Mouse (Mus musculus) ovary, postnatal 14 days (tissue): ENCODE data around the gene Tet3.
"Not testable (repeated sequence)": the region's sequence is repeated elsewhere in the genome, so short reads cannot be mapped to it uniquely, and the experiment has no call there.

ENCODE experiments used
- DNase-seq: peaks from one replicate; pipeline ENCODE4 v3.0.0; 2022; ENCODE audit warnings: low spot score

Tet3 gene

DNA sequence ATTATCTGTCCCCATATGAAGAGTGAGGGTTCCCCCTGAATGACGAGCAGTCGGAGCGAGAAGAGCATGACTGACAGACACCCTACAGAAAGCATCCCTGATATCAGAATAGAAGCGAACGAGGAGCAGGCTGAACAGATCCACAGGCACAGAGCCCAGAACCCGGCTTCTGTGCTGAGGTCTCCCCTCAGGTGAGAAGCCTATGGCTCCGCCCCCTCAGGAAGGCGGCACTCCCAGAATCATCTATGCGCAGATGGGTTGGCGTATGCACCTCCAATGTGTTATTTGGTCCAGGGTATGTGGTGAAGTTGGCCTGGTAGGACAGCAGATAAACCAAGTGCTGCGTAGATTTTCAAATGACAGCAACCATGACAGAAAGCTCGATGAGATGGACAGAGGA is 95.8 kb downstream of the Tet3 start:
- DNase-seq, result no peak

DNA sequence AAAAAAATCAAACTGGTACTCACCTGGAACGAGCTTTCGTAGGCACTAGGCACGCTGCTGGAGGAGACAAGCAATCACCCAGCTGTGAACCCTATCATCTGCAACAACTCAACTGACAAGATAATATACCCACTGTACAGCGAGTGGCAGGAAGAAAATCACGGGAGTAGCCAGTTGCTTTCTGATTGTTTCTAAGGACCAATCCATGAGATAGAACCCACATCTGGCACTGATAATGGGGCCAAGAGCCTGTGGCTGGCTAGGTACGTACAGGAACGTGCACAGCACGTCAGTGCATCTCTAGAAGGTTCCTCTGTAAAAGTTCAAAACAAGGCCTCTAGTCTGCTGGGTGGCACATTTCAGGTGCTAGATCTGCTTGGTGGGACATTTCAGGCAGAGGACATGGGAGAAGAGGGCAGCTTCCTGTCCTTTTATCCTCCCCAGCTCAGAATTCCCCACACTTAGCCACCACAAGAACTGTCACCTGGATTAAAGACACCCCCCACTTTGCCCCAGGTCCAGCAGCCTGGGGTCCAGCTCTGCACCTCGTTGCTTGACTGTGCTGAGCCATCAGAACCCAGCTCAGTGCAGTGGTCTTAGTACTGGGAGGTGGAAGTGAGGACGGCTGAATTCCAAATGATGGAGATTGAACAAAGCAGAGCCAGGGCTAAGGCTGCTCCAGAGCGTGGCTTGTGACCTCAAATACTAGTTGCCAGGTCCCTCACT is 97.2 kb downstream of the Tet3 start:
- no peak for DNase-seq

DNA sequence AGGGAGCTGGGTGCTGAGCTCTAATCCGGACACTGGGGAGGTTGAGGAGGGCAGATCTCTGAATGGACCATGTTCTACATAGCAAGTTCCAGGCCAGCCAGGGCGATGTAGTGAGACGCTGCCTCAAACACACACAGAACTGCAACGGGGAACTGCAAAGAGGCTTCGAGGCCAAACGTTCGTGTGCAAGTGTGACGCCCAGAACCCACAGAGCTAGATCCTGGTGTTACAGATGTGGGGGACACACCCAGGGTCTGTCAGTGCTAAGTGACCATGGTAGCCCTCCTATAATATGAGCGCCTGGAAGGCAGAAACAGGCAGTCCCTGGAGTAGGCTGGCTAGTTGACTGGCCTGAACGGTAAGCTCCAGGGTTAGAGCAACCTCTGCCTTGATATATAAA is 101.4 kb downstream of the Tet3 start:
- no peak for DNase-seq

DNA sequence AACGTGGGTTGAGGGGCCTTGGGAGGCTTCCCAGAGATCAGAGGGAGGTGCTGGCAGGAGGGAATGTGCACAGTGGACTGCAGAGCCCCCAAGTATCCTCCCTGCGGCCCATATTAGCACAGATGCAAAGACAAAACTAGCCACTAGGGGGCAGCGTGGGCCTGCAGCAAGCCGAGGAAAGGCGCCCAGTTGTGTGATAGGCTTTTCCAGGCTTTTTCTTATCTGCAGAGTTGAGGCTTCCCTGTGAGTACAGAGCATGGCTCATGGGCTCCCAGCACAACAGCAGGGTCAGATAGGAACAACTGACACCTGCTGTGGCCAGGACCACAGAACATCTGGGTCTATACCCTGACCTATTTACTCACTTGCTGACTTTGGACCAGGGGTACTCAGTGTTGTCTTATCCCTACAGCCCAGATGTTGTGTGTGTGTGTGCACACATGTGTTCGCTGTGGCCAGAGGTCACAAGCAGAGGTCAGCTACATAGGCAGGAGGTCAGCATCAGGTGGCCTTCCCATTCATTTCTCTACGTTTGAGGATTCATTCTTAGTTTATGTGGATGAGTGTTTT is 102.2 kb downstream of the Tet3 start:
- DNase-seq, result peak; percentile 86

DNA sequence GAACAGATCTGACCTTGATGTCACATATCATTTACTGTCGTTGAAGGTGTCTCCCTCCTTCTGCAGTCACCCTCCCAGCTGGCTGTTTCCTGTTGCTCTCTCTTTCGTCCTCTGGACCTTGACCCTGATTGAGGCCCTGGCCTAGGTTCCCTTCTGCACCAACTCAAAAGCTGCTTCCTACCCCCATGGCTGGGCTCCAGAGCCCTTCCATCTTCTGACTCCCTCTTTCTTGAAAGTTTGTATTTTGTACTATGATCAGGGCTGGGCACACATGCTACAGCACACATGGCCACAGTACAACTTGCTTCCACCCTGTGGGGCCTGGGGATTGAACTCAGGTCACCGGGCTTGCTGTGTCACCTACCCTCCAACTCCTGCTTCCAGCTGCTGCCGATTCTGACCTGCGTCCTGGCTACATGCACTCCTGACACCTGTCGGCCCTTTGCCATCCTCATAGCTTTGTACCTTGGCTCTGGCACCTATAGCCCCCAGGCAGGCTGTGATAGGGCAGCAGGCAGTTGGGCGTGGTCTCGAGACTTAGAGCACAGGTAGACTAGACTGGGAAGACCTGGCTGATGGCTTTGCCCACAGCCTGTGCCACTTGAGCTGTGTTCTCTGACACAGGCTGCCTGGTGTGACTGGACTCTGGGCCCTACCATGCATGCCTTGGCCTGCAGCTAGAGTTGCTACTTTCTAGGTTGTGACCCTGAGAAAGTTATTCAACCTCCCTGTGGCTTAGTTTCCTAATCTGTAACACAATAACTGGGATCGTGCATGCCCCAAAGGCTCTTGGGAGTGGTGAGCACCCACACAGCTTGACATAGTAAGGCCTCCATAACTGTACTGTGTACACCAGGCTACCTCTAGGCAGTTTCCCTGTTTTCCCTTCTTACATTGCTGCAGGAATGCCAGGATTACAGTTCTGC is 103.8 kb downstream of the Tet3 start:
- DNase-seq, result no peak

DNA sequence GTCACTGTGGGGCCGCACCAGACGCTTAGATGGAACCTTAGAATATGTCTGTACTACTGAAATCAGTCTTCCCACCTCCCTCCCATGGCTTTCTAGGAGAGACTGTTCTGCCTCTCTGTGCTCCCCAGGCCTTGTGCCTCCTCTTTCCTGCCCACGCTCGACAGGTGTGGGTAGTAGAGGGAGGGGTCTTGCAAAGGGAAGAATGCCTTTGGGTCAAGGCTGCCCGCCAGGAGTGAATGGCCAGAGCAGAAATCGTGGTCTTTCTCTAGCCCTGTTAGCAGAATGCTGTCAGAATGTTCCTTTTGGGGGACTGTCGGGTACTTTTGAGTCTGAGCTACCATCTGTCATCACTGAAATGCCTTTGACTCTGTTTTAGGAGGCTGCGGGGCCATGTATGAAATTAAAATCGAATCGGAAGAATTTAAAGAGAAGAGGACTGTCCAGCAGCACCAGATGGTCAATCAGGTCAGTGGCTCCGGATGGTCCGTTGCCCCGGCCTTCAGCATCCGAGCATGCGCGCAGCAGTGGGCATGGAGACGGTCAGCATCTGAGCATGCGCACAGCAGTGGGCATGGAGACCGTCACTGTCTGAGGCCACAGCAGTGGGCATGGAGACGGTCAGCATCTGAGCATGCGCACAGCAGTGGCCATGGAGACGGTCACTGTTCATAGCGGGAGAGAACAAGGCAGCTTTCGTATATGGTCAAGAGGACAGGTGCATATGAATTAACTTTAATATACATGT is 106.0 kb downstream of the Tet3 start:
- DNase-seq, result no peak

DNA sequence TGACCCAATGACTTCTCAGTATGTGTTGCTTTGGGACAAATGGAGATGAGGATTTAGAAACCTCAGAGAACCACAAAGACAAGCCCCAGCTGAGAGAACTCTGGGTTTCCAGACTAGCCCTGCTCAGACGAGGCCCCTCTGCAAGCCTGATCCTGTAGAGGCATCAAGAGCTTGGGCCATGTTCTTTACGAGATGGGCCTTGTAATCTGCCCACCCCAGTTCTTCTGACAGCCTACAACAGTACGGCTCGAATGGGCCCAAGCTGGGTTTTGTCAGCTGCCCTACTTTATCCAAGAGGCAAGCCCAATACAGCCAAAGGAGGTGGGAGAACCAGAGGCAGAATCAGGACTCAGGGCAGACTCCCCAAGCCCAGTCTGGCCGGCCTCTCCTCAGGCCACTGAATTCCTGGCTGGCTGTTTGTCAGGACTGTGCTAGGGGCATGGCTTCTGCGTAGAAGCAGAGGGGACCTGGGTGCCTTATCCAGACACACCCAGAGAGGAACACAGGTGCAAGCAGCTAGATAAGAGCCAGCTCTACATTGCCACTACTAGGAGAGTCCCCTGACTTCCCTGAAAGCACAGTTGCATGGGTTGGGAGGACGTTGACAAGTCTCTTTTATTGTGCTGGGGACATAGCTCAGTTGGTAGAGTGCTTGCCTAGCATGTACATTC is 107.3 kb downstream of the Tet3 start:
- DNase-seq, result no peak

DNA sequence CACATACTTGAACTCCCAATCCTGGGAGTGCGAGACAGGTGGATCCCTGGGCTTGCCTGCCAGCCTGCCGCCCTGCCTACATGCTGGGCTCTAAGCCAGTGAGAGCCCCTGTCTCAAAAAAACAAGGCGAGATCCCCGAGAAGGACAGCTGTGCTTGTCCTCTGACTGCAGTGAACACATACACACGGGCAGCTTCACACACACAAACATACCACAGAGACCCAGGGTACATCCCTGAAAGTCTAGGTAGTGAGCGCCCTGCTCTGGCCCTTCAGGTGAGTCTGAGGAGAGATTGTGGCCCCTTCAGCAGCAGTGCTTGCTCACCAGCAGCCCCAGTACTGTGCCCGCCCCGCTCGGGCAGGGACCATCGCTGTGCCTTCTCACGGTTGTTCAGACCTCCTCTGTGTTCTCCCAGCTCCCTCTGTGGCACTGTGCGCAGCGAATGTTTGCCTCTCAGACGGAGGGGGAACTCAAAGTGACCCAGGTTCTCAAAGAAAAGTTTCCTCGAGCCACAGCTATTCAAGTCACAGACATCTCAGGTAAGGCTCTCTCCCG is 108.0 kb downstream of the Tet3 start:
- DNase-seq, result no peak

DNA sequence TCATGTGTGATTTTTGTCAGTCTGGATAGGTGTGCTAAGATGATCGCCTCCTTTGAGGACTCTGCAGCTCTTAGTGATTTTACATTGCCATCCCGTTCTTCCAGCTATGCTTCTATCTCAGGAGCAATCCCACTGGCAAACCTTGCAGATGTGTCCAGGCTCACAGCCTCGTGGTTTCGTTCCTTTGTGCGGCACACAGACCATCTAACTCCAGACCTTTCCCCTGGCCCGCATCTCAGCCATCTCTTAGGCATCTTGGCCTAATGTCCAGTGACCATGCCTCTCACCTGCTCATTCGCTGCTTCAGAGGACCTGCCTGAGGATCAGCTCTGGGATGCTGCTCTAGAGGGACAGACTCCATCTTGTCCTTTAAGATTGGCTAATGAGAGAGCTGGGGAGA is 108.7 kb downstream of the Tet3 start:
- DNase-seq, result no peak

DNA sequence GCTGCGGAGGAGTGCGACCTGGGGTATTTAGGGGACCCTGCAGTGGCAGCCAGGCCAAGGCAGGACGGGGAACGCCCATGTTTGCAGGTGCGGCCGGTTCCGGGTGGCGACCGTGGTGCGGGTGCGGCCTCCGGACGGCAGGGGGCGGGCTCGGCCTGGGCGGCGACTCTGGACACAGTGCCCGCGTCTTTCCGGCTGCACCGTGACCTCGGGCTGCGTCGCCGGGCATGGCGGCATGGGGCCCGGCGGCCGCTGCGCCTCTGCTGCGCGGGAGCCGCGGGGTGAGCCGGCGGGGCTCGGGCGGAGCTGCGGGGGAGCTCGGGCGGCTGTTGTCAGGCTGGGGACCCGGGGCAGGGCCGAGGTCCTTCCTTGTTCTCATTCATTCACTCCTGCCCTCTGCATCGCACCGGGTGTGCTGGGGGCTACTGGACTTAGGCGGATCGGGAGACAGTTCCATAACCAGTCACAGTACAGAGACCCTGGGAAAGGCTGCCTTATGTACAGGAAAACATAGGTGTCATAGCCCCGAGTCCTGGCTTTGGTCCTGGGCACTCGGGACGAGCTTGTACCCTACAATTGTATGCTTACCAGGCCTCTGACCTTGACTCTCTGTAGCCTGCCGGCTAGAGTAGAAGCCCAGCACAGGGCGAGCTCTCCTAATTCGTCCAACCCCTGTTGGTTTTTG is 109.5 kb downstream of the Tet3 start:
- DNase-seq, result peak; percentile 95

DNA sequence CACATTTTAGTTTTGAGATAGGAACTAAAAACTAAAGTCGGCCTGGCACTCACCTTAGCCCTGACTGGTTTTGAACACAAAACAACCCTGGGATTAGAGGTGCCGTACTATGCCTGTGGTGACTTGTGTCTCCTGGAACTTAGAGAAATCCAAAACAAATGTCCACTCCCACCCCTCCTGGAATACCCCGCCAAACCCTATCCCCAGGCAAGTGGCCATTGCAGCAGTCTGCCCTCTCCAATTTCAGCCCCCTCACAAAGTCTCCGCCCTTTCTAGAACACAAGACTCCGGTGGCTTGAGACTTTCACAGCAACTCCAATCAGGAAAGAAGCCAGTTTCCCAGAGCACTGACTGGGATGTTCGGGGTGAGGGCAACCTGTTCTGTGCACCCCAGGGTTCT is 110.0 kb downstream of the Tet3 start, which contains the start of gene Bola3:
TSS of gene Bola3 (plus strand) at position 275 of the 400 bp plus-strand sequence.
- no peak for DNase-seq

DNA sequence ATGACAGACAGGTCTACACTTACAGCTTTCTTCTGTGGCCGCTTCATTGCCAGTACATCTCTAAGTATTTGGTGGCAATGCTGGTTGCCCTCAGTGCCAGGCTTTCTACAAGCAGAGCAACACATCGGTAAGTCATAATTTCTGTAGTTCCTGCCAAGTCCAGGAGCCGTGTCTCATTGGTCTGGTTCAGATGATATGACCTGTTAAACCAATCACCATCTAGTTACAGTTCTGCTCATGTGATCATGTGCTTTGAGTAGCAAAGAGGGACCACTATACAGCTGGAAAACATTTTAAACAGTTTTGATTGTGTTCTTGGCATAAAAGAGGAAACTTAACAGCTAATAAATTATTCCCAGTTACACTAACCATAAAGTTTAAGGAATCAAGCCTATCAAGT is 111.0 kb downstream of the Tet3 start:
- no peak for DNase-seq

DNA sequence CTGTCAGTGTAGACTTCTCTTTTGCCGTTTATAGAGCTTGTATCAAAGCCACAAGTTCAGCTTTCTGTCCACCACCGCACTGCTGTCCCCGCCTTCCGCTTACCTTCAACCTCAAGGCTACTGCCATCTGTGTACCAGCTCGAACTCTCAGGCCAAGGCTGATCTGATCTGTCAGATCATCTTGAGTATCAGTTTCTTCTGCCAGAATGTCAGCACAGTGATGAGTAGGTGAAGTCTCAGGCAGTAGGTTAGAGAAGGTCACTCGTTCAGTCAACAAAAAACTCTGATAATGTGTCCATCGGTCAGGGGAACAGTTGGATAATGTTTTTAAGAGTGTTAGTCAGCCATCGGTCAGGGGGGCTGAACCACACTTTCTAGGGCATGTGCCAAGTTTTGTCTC is 113.6 kb downstream of the Tet3 start:
- not testable (repeated sequence) for DNase-seq

DNA sequence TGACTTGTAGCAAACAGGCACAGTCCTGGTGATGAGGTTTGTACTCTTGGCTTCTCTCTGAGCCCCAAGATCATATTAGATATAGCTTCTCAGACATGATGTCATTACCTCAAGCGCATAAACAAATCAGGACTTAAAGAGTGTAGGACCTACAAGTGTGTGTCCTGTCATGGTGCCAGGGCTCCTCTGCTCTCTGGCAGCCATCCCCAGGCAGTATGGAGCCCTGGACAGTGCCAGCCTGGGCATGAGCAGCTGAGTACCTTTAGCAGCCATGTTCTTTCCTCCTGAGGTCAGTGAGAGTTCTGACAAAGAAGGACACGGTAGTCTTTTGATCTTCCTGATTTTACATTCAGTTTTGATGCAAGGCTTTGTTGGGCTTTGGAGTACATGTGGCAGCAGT is 115.9 kb downstream of the Tet3 start:
- DNase-seq, result no peak

DNA sequence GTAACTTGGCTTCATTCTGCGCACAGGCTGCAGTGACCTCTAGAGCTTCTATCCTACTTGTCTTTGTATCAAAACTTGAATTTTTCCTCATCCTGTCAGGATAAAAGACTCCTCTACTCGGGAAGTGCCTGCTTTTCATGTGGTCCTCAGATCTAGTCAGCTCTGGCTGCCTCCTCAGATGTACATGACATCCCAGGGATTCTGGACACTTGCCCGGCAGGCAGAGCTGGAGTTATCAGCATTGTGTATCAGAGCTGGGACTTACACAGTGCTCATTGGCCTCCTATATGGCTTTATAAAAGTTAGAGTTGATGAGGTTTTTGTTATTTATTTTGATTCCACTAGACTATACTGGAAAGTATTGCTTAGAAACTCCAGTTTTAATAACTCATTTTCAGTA is 117.5 kb downstream of the Tet3 start:
- DNase-seq, result no peak

DNA sequence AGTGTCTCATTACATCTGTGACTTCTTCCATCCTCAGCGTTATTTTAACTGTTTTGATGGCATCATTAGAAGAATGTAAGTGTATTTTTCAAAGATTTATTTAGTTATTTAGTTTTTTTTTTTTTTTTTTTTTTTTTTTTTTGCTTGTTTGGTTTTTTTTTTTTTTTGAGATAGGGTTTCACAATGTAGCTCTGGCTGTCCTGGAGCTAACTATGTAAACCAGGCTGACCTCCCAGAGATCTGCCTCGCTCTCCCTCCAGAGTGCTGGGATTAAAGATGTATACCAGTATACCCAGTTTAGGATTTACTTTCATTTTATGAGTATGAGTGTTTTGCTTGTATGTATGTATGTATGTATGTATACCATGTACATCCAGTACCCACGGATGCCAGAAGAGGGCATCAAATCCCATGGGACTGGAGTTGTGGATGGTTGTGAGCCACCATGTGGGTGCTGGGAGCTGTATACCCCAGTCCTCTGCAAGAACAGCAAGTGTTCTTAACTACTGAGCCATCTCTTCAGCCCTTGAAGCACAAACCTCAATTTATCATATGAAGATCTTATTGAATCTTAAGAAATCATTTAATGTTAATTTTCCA is 131.2 kb downstream of the Tet3 start:
- DNase-seq, result no peak

DNA sequence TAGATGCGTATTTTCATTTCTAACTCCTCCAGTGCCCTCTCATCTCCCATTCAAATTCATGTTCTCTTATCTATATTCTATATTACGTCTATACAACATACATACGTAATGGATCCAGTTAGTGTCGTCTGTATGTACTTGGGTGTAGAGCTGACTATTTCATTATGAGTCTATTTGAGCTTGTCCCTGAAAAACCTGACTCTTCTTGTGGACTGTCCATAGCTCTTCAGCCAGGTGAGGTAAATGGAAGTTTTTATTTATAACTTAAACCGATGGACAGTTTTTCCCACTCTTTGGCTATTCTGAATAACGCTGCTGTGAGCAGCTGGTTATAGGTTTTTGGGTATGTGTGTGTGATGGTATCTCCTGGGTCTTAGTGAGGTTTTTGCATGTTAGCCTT is 132.1 kb downstream of the Tet3 start:
- no peak for DNase-seq

DNA sequence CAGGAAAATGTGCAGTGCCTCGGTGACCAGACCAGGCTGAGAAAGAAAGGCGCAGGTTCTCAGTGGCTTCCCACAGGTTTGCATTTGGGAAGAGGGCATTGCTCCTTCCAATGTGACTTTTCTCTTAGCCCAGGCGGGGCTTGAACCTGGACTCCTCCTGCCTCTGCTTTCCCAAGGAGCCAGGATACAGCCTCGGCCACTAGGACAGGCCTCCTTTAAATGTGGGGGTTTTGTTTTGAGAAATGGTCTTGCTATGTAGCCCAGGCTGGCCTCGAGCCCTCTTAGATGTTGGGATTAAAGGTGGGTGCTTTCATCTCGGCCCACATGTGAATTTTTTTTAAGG is 132.5 kb downstream of the Tet3 start:
- no peak for DNase-seq

DNA sequence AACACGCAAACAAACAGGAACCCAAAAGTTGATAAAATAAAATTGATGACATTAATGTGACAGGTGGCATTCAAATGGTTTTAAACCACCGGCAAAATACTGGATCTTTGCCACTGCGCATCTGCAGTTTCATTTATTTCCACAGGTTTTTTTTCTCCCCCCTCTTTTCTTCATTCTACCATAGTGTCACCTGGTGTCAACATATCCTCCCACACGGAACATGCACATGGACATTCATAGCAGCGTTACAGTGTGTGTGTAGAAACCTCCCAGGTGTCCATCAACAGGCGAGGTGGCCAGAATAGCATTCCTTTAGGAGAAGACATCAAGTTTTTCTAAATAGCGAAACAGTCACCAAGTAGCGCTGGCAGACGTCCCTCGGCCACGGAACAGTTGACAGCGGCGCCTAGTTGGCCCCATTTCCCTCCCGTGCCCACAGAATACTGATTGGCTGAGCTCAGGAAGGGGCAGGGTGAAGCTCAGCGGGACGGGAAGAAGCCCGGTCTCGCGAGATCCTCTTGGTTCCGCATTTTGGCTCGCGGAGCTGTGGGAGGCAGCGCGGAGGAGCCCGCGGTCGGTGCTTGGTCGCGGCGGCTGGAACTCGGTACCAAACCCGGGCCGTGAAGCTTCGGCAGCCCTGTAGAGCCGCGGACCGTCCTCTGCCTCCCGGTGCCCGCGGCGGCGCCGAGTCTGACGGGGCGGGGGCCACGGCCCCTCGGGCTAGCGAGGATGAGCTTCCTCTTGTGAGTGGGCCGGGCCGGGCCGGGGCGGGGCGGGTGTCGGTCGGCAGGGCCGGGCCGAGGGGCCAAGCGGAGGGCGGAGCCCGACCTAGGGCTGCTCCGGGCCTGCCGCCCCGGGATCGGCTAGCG is 133.1 kb downstream of the Tet3 start, which contains the start of the genes Mthfd2 and Mob1a:
TSS of gene Mthfd2 (minus strand) at position 384 of the 869 bp plus-strand sequence.
TSS of gene Mob1a (plus strand) at position 492 of the 869 bp plus-strand sequence.
- DNase-seq, result peak; percentile 83
